Mouse (Mus musculus): ENCODE data around the gene Slx1b. TPM values are rescaled to one million over a fixed set of nuclear protein-coding genes. Genes with fewer than 3 reads are reported as not detected.
"Not testable (repeated sequence)": the region's sequence is repeated elsewhere in the genome, so short reads cannot be mapped to it uniquely, and the experiment has no call there.

Gene Slx1b
- polyA plus RNA-seq, 1 experiment from 2014 or later: 4.6 TPM

DNA sequence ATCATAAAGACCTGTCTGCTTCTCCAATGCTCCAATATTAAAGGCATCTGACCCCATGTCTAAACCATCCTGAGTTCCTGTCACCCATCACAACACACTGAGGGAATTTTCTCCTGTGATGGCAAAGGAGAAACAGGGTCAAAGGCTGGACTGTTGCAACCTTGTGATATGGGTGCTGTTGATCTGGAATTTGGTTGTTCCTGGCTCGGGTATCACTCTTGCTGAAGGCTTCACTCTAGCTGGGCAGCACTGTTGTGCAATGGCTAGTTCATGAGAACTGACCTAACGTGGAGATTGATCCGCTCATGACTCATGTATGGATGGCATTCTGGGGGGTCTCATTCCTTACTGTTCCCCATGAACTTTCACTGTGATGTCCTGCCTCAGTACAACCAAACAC, 6.6 kb downstream of the Slx1b start:
- ATAC-seq (ENCODE audit: insufficient number of reproducible peaks, insufficient read depth, low FRiP score, low read depth): no peak
- Histone ChIP-seq H3K27ac (replicated peaks in 1 of 2; ENCODE audit: control insufficient read depth in 1 of 2, insufficient read depth in 1 of 2, low read depth in 2 of 2, low read length in 2 of 2) (no peak overlapping the region), H3K4me1 (ENCODE audit: control insufficient read depth in 2 of 2, insufficient read depth in 2 of 2, low read length in 2 of 2) (peaks cover 8 to 12% of the 10 kb centered on the region in 2 experiments), H3K9me3 (ENCODE audit: control insufficient read depth, low read length) (no peaks in the 10 kb centered on the region), H3K36me3 (ENCODE audit: control insufficient read depth, insufficient read depth, low read length) (peaks cover 28% of the 10 kb centered on the region), H3K4me2 (ENCODE audit: low read length) (no peak overlapping the region), H3K4me3 (ENCODE audit: control insufficient read depth in 1 of 2, insufficient read depth in 1 of 2, low read depth in 1 of 2, low read length in 2 of 2) (no peak overlapping the region), H3K27me3 (ENCODE audit: control insufficient read depth, insufficient read depth, low read length) (no peaks in the 10 kb centered on the region), H3K9ac (ENCODE audit: low read length) (no peak overlapping the region)
- WGBS: 75% methylated on average over 3 of the region's 3 CpGs

DNA sequence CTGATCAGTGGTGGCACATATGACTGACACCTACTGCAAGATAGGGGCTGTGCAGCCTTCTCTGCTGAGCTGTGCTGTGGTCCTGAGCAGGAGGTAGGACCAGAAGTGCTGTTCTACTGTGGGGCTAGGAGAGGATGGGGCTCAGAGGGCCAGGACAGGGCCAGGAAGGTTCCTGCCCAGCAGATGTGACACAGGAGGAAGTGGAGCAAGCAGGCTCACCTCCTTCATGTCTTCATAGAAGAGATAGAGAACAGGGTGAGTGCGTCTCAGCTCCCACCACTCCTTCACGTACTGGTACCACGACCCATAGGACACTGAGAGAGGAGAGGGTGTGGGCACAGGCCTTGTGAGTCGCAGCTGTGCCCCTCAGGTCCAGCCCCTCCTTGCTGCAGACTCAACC, 7.4 kb downstream of the Slx1b start:
- H3K9ac ChIP-seq (ENCODE audit: low read length); H3K4me3 ChIP-seq (ENCODE audit: control insufficient read depth in 1 of 2, insufficient read depth in 1 of 2, low read depth in 1 of 2, low read length in 2 of 2); H3K27ac ChIP-seq (replicated peaks in 1 of 2; ENCODE audit: control insufficient read depth in 1 of 2, insufficient read depth in 1 of 2, low read depth in 2 of 2, low read length in 2 of 2); ATAC-seq (ENCODE audit: insufficient number of reproducible peaks, insufficient read depth, low FRiP score, low read depth); H3K27me3 ChIP-seq (ENCODE audit: control insufficient read depth, insufficient read depth, low read length); H3K9me3 ChIP-seq (ENCODE audit: control insufficient read depth, low read length); H3K4me2 ChIP-seq (ENCODE audit: low read length): not testable (repeated sequence)
- 79% methylated on average over 4 of the region's 4 CpGs for WGBS
- peaks cover 8 to 12% of the 10 kb centered on the region in 2 experiments for H3K4me1 ChIP-seq (ENCODE audit: control insufficient read depth in 2 of 2, insufficient read depth in 2 of 2, low read length in 2 of 2)
- peaks cover 28% of the 10 kb centered on the region for H3K36me3 ChIP-seq (ENCODE audit: control insufficient read depth, insufficient read depth, low read length)

DNA sequence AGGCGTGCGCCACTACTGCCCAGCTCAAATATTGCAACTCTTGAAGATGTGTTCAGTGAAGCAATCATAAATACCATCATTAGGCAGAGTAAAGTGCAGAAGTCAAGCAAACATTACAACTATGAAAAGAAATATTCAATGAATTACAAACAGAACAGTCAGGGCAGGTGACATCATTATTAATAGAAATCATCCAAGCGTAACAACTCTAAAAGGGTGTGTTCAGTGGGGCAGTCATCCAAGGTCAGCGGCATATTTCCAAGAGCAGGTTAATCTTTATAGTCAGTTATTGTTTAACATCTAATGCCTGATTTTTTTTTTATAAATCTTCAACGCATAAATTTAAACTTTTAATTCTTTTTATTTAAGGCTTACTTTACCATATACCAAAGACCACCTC, 14.4 kb downstream of the Slx1b start:
- H3K27me3 ChIP-seq (ENCODE audit: control insufficient read depth, insufficient read depth, low read length): no peaks in the 10 kb centered on the region
- no peaks in the 10 kb centered on the region for H3K9me3 ChIP-seq (ENCODE audit: control insufficient read depth, low read length)
- ATAC-seq (ENCODE audit: insufficient number of reproducible peaks, insufficient read depth, low FRiP score, low read depth): no peak
- WGBS: 95% methylated on average over 5 of the region's 5 CpGs
- no peak overlapping the region for H3K4me3 ChIP-seq (ENCODE audit: control insufficient read depth in 1 of 2, insufficient read depth in 1 of 2, low read depth in 1 of 2, low read length in 2 of 2)
- no peak overlapping the region for H3K9ac ChIP-seq (ENCODE audit: low read length)
- no peak overlapping the region for H3K4me2 ChIP-seq (ENCODE audit: low read length)
- no peaks in the 10 kb centered on the region for H3K36me3 ChIP-seq (ENCODE audit: control insufficient read depth, insufficient read depth, low read length)
- peaks cover 0 to 4% of the 10 kb centered on the region in 2 experiments; a peak in 2 of 4 replicates for H3K4me1 ChIP-seq (ENCODE audit: control insufficient read depth in 2 of 2, insufficient read depth in 2 of 2, low read length in 2 of 2)
- H3K27ac ChIP-seq (replicated peaks in 1 of 2; ENCODE audit: control insufficient read depth in 1 of 2, insufficient read depth in 1 of 2, low read depth in 2 of 2, low read length in 2 of 2): no peak overlapping the region

DNA sequence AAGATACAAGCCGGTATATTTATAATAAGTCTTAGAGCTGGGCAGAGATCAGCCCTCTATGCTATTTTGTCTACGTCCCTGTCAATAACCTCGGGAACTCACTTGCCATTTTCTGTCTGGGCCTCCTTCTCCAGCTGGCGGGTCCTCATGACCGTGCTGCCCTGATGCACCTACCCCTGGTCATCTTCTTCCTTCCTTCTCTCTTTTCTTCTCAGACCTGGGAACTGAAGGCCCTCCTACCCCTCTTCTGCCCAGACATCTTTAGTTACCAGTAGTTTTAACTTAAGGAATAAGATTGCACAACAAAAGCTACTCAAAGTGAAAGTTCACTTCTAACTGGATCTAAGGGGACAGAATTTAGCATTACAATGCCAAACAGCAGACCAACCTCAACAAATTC, 15.9 kb downstream of the Slx1b start:
- Histone ChIP-seq H3K9me3 (ENCODE audit: control insufficient read depth, low read length) (no peaks in the 10 kb centered on the region), H3K9ac (ENCODE audit: low read length) (no peak overlapping the region), H3K4me1 (ENCODE audit: control insufficient read depth in 2 of 2, insufficient read depth in 2 of 2, low read length in 2 of 2) (peaks cover 2 to 11% of the 10 kb centered on the region in 2 experiments; a peak in 3 of 4 replicates), H3K4me3 (ENCODE audit: control insufficient read depth in 1 of 2, insufficient read depth in 1 of 2, low read depth in 1 of 2, low read length in 2 of 2) (no peak overlapping the region), H3K36me3 (ENCODE audit: control insufficient read depth, insufficient read depth, low read length) (peaks cover 7% of the 10 kb centered on the region; the same call in 1 of the 2 replicates), H3K4me2 (ENCODE audit: low read length) (no peak overlapping the region), H3K27ac (replicated peaks in 1 of 2; ENCODE audit: control insufficient read depth in 1 of 2, insufficient read depth in 1 of 2, low read depth in 2 of 2, low read length in 2 of 2) (no peak overlapping the region), H3K27me3 (ENCODE audit: control insufficient read depth, insufficient read depth, low read length) (no peaks in the 10 kb centered on the region)
- WGBS: 84% methylated on average over 5 of the region's 5 CpGs
- ATAC-seq (ENCODE audit: insufficient number of reproducible peaks, insufficient read depth, low FRiP score, low read depth): no peak

DNA sequence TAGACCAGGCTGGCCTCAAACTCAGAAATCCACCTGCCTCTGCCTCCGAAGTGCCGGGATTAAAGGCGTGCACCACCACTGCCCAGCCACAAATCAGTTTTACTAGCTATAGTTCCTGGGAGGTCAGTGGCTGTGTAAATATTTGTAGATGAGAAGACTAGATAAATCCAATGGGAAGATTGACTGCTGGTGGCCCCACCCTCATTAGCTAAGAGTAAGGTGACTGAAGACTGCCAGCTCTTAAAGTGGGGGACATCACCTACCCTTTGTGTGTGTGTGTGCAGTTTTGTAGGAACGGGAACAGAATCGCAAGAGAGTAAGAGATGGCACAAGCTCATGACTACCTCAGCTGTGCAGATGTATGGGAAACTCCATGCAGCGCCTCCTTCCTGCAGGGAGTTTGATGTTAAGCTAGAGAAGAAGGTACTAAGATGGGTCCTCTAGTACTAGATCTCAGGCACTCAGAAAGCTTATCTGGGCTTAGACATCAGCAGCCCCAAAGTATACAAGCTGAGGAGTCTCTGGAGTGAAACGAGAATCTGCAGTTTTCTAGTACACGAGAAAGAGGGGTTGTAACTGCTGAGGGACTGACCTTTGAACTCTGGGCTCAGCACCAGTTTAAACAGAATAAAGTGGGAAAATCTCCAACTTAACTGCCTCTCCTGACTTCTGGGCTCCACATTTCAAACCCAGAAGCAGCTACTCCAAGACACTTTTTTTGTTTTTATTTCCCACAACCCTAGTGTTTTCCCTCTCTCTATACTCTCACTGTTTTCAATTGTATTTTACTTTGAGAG, 16.8 kb downstream of the Slx1b start:
- Histone ChIP-seq H3K4me2 (ENCODE audit: low read length) (no peak overlapping the region), H3K27ac (replicated peaks in 1 of 2; ENCODE audit: control insufficient read depth in 1 of 2, insufficient read depth in 1 of 2, low read depth in 2 of 2, low read length in 2 of 2) (no peak overlapping the region), H3K9me3 (ENCODE audit: control insufficient read depth, low read length) (no peaks in the 10 kb centered on the region), H3K36me3 (ENCODE audit: control insufficient read depth, insufficient read depth, low read length) (peaks cover 8% of the 10 kb centered on the region; the same call in 1 of the 2 replicates), H3K9ac (ENCODE audit: low read length) (no peak overlapping the region), H3K27me3 (ENCODE audit: control insufficient read depth, insufficient read depth, low read length) (no peaks in the 10 kb centered on the region), H3K4me3 (ENCODE audit: control insufficient read depth in 1 of 2, insufficient read depth in 1 of 2, low read depth in 1 of 2, low read length in 2 of 2) (no peak overlapping the region), H3K4me1 (ENCODE audit: control insufficient read depth in 2 of 2, insufficient read depth in 2 of 2, low read length in 2 of 2) (peaks cover 2 to 11% of the 10 kb centered on the region in 2 experiments; a peak in 3 of 4 replicates)
- WGBS: 74% methylated on average over 8 of the region's 8 CpGs
- ATAC-seq (ENCODE audit: insufficient number of reproducible peaks, insufficient read depth, low FRiP score, low read depth): no peak

GRCm38 (mm10) chr7:126676631-126677220, 18.9 kb downstream of the Slx1b start:
- H3K9me3 ChIP-seq (ENCODE audit: control insufficient read depth, low read length): no peaks in the 10 kb centered on the region
- ATAC-seq (ENCODE audit: insufficient number of reproducible peaks, insufficient read depth, low FRiP score, low read depth): no peak
- 65% methylated on average over 4 of the region's 4 CpGs for WGBS
- H3K27ac ChIP-seq (replicated peaks in 1 of 2; ENCODE audit: control insufficient read depth in 1 of 2, insufficient read depth in 1 of 2, low read depth in 2 of 2, low read length in 2 of 2): peak overlapping the region in 1 of 2 experiments; percentile 43; a peak in 1 of 4 replicates
- no peaks in the 10 kb centered on the region for H3K27me3 ChIP-seq (ENCODE audit: control insufficient read depth, insufficient read depth, low read length)
- H3K4me1 ChIP-seq (ENCODE audit: control insufficient read depth in 2 of 2, insufficient read depth in 2 of 2, low read length in 2 of 2): peaks cover 2 to 11% of the 10 kb centered on the region in 2 experiments; a peak in 3 of 4 replicates
- no peak overlapping the region for H3K9ac ChIP-seq (ENCODE audit: low read length)
- H3K36me3 ChIP-seq (ENCODE audit: control insufficient read depth, insufficient read depth, low read length): peaks cover 23% of the 10 kb centered on the region
- no peak overlapping the region for H3K4me3 ChIP-seq (ENCODE audit: control insufficient read depth in 1 of 2, insufficient read depth in 1 of 2, low read depth in 1 of 2, low read length in 2 of 2)
- H3K4me2 ChIP-seq (ENCODE audit: low read length): no peak overlapping the region

DNA sequence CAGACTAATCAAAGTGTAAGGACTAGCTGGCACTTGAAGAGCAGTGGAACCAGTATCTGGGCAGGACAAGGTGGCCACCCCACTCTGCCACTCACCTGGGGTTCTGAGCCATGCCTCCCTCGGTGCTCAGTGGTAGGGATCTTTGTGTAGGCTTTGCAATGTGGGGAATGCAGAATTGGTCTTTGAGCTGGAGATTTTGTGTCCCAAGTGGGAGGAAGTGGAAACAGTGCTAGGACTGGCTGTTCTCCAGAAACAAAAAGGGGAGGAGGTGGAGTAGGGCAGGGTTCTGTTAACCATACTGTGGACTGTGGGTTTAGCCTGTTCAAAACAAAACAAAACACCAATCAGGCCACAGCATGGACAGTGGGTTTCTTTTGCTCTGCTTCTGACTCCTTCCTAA, 19.4 kb downstream of the Slx1b start, which contains the start of gene Sult1a1:
TSS of gene Sult1a1 (minus strand) at position 226 of the 400 bp plus-strand sequence.
- WGBS: 37% methylated on average over 1 of the region's 1 CpGs
- Histone ChIP-seq H3K4me1 (ENCODE audit: control insufficient read depth in 2 of 2, insufficient read depth in 2 of 2, low read length in 2 of 2) (peaks cover 2 to 11% of the 10 kb centered on the region in 2 experiments; a peak in 3 of 4 replicates), H3K27ac (replicated peaks in 1 of 2; ENCODE audit: control insufficient read depth in 1 of 2, insufficient read depth in 1 of 2, low read depth in 2 of 2, low read length in 2 of 2) (peak within 1 kb of the TSS; percentile 43 to 56), H3K4me2 (ENCODE audit: low read length) (peak within 1 kb of the TSS; percentile 1), H3K36me3 (ENCODE audit: control insufficient read depth, insufficient read depth, low read length) (peaks cover 29% of the 10 kb centered on the region), H3K9me3 (ENCODE audit: control insufficient read depth, low read length) (no peaks in the 10 kb centered on the region), H3K27me3 (ENCODE audit: control insufficient read depth, insufficient read depth, low read length) (no peaks in the 10 kb centered on the region), H3K9ac (ENCODE audit: low read length) (no peak within 1 kb of the TSS), H3K4me3 (ENCODE audit: control insufficient read depth in 1 of 2, insufficient read depth in 1 of 2, low read depth in 1 of 2, low read length in 2 of 2) (no peak within 1 kb of the TSS)
- ATAC-seq (ENCODE audit: insufficient number of reproducible peaks, insufficient read depth, low FRiP score, low read depth): no peak
